Mouse (Mus musculus) spleen, embryonic (tissue): Measurements from ENCODE around the gene Irgm1.
"Not testable (repeated sequence)": the region's sequence is repeated elsewhere in the genome, so short reads cannot be mapped to it uniquely, and the experiment has no call there.

Source experiments
- CTCF ChIA-PET: fragments of 350-600 bp; sonication (Branson Sonifier 250); formaldehyde crosslinking; loops from one replicate; lab custom pipeline; 2022; lab: Charles Lee

Gene Irgm1

GRCm38 (mm10) chr11:48871201-48871772 is at the start of gene Irgm1:
Gene Irgm1, minus strand, starts transcription at chr11:48871683.
- CTCF ChIA-PET, result interaction anchor here (0.7 kb wide), 1 partner anchor 190 kb away, joined by 3 read pairs; no protein-coding TSS in a partner anchor

DNA sequence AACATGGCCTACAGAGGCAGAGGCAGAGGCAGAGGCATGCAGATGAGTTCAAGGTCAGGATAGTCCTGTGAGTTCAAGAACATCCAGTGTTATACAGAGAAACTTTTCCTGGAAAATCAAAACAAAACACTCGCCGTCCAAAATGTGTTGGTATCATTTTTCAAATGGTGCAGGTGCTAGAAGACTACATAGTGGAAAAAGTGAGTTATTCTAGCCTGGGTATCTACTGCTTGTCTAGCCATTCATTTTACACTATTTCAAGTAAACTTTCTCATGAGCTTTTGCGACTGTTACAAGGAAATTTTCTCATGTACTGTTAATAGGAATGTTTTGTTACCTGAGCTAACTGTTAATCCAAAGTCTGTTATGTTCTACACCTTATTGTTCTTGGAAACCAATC is 46.9 kb upstream of the Irgm1 start:
- CTCF ChIA-PET, result no interaction called here

DNA sequence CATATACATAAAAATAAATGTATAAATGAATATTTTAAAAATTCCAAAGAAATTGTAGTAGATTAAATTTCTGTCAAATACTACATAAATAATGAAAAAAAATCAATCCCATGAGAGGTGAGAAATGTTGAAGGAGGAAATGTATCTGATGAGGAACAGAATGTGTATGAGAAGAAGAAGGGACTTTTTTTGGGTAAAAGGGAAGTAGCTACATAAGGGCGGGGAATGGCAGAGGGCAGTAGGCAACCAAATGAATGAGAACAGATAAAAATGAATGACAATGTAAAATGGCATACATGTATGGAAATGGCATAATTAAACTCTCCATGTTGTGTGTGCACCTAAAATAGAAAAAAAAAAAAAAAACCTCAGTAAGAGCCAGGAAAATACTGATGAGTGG is 42.1 kb upstream of the Irgm1 start:
- CTCF ChIA-PET, result no interaction called here

DNA sequence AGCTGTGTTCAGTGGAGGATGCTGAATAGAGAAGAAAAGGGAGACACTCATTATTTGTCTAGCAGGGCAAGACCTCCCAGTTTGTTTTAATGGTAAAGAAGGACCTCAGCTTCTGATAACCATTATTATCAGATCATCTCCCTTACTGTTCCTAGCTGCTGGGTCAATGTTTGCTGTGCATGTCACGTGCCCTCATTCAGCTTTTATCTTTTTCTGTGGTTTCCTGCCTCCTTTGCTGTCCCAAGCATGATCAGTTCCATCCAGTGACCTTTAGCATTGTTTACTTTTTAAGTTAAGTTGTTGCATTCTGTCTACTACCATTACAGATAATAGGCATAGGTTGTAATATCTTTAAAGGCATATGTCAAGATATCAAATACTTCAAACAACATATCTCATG is 37.0 kb upstream of the Irgm1 start:
- CTCF ChIA-PET, result no interaction called here

DNA sequence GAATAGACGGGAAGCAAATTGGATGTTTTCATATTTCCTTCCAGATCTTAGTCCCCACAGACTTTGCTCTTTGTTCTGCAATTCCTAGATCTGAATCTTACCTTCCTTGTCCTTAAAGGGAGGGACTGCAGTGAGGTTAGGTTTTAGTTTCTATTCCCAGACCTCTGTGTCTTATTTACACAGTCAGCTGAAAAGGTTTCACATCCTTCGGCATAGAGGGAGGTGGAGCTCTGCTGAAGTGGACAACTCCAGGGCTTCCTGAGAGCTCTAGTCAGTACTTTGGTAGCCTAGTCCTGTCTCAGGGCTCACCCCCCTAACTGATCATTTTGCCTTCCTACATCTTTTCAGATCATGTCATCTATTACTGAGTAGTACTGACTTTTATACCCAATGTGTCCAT is 30.5 kb upstream of the Irgm1 start, which contains the start of gene Gm5431:
Gene Gm5431 (minus strand): TSS at position 194 of the 400 bp plus-strand sequence.
- CTCF ChIA-PET, result no interaction called here

GRCm38 (mm10) chr11:48901567-48901930 is 30.1 kb upstream of the Irgm1 start:
- CTCF ChIA-PET, result not testable (repeated sequence)

- CTCF ChIA-PET, result interaction anchor here (0.5 kb wide), 1 partner anchor 66 kb away, joined by 3 read pairs; no protein-coding TSS in a partner anchor
Measured at GRCm38 (mm10) chr11:48900654-48901566, 29.4 kb upstream of the Irgm1 start.

- CTCF ChIA-PET, result no interaction called here
Measured at GRCm38 (mm10) chr11:48898812-48899431, 27.4 kb upstream of the Irgm1 start.

GRCm38 (mm10) chr11:48876680-48877079 is 5.2 kb upstream of the Irgm1 start:
- CTCF ChIA-PET, result interaction anchor here (0.8 to 2.5 kb wide), 2 partner anchors 216 to 227 kb away, joined by 3 to 8 read pairs; no protein-coding TSS in a partner anchor

GRCm38 (mm10) chr11:48875343-48875837 is 3.9 kb upstream of the Irgm1 start:
- CTCF ChIA-PET, result interaction anchor here (2.5 kb wide), 1 partner anchor 228 kb away, joined by 8 read pairs; no protein-coding TSS in a partner anchor

- CTCF ChIA-PET, result interaction anchor here (0.7 to 2.5 kb wide), 2 partner anchors 223 to 229 kb away, joined by 3 to 8 read pairs; no protein-coding TSS in a partner anchor
Measured at GRCm38 (mm10) chr11:48874465-48874864, 3.0 kb upstream of the Irgm1 start.

DNA sequence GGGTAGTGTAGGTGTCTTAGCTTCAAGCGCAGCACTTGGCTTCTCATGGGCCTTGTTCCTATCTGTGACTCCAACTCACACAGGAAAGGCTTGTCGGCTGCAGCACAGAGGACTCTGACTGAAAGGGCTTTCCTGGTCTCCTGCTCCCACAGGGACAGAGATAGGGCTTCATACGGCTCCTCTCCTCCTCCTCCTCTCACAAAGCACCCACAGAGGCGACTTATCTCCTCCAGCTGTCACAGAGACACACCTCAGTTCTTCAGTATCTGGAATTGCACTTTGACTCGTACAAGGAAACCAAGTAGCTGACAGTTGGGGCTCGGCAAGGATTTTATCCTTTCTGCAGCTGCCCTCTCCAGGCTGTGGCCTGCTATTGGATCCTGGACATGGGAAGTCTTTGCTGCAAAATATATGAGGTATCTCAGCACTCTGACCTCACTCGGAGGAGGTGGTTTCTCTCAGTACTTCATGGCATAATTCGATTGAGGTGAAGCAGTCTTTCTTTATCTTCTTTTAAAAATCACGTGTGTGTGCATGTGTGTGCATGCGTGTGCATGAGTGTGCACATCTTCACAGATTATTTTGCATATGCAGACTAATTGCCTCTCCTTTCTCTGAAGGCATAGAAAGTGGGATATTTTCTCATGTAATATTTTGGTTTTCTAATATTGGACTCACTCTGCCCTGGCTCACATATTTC is 2.3 kb upstream of the Irgm1 start:
- CTCF ChIA-PET, result no interaction called here

- CTCF ChIA-PET, result interaction anchor here (0.6 to 1.4 kb wide), 2 partner anchors 232 to 237 kb away, joined by 3 to 8 read pairs; no protein-coding TSS in a partner anchor
Measured at GRCm38 (mm10) chr11:48872695-48873300, 1.3 kb upstream of the Irgm1 start.

DNA sequence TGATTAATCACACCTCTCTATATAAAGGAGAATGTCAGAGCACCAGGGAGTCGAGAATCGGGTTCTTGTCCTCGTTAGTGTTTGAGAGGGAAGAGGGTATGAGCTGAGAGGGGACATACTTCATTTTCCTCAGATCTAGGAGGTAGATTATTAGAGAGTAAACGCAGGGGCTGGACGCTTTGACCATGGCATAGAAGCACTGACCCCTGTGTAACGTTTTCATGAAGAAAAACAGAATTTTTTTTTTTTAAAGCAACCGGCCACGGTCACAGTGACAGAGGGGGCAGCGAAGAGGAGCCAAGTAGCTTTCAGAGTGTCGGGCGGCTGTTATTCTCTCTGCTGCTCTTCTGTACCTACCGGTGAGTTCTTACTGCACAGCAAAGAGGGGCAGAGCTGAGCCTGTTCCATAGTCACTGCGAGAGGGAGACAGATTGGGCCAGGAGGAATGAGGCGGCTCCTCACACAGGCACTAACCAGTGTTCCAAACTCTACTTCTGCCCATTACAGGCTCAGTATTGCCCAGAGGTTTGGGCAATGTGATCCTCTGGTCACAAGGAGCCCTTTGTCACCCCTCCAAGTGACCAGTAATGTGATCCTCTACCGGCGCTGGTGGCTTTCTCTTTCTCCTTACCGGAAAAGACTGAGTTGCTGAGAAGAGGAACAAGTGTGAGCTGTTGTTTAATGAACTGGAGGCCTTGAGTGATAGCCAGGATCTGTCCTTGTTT is 496 bp upstream of the Irgm1 start:
- CTCF ChIA-PET, result interaction anchor here (0.6 to 1.4 kb wide), 3 partner anchors 190 to 238 kb away, joined by 3 to 8 read pairs (median 3); no protein-coding TSS in a partner anchor

GRCm38 (mm10) chr11:48870781-48871180 is 702 bp downstream of the Irgm1 start:
- CTCF ChIA-PET, result interaction anchor here (1.0 kb wide), 1 partner anchor 75 kb away, joined by 4 read pairs; no protein-coding TSS in a partner anchor

- CTCF ChIA-PET, result interaction anchor here (0.5 to 1.2 kb wide), 6 partner anchors 11 to 226 kb away, joined by 3 to 10 read pairs (median 4); no protein-coding TSS in a partner anchor
Measured at GRCm38 (mm10) chr11:48869380-48870110, 1.9 kb downstream of the Irgm1 start.

DNA sequence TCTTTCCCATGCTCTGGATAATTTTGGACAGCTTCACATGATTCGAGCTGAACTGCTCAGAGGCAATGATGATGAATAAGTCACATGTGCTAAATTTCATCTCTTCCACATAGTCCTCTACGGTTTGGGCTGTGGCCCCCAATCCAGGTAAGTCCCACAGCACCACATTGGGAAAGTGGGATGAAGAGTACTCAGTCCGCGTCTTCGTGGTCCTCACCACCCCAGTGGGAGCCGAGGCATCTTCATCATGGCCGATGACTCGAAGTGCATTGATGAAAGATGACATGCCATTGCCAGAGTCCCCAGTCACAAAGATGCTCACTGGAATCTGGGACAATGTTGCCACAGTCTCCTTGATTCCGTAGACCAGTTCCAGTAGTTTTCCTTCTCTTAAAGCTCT is 5.0 kb downstream of the Irgm1 start:
- CTCF ChIA-PET, result no interaction called here

GRCm38 (mm10) chr11:48863808-48864207 is 7.7 kb downstream of the Irgm1 start:
- CTCF ChIA-PET, result no interaction called here

- CTCF ChIA-PET, result no interaction called here
Measured at GRCm38 (mm10) chr11:48862784-48863319, 8.6 kb downstream of the Irgm1 start.
